Mouse (Mus musculus): ENCODE data around the gene Ube2e1. TPM values are rescaled to one million over a fixed set of nuclear protein-coding genes. Genes with fewer than 3 reads are reported as not detected.

Ube2e1 gene
- polyA plus RNA-seq, 1 experiment from 2014 or later = 50.0 TPM

DNA sequence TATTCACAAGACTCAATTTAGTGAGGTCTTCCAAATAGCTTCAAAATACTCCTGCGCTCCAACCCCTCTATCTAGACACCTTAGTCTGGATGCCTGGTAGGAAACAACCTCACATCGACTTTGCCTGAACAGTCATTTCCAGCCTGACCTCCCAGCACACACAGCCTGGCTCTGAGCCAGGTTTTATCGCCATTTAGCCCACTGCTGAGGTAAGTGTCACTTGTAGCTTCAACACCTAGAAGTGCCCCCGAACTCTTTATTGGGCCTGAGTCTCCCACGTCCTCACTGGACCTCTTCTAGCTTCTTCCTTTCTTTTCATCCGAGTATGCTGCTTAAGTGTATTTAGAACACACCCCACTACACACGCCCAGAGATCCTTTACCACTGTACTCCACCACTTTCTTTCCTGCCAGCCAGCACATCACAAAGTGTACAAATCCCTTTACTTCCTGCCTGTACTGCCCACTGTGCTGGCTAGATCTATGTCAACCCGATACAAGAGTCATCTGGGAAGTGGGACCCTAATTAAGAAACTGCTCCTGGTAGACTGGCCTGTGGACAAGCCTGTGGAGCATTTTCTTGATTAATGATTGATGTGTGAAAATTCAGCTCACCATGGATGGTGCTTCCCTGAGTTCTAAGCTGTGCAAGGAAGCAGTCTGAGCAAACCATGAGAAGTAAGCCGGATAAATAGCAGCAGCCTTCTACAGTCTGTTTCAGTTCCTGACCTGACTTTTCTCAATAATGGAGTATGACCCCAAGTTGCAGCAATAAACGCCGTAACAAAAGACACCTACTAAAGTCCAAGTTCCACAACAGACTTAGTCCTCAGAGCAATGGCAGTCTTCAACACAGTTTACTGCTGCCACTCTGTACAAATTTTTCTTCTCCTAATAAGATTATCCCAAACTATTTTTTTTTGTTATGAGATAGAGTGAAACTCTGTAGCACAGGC is 13.9 kb downstream of the Ube2e1 start:
- Histone ChIP-seq H3K4me1 (ENCODE audit: insufficient read depth) (no peaks in the 10 kb centered on the region), H3K4me2 (no peak overlapping the region), H3K9me3 (ENCODE audit: low read depth, low read length) (no peaks in the 10 kb centered on the region), H3K27ac (ENCODE audit: low read depth) (no peak overlapping the region), H3K9ac (no peak overlapping the region), H3K36me3 (ENCODE audit: insufficient read depth) (0 out of 2 replicates have a peak, but pooled peaks cover 8% of the 10 kb centered on the region), H3K27me3 (ENCODE audit: insufficient read depth, low read length) (no peaks in the 10 kb centered on the region), H3K4me3 (ENCODE audit: low read depth, low read length) (no peak overlapping the region)
- ATAC-seq (ENCODE audit: insufficient read depth) = no peak
- TF ChIP-seq CTCF (IDR thresholded peaks at IDR 0.05; ENCODE audit: low read depth) = no peak
- DNase-seq = peak; percentile 37
- WGBS = 53% methylated on average over 11 of the region's 11 CpGs

DNA sequence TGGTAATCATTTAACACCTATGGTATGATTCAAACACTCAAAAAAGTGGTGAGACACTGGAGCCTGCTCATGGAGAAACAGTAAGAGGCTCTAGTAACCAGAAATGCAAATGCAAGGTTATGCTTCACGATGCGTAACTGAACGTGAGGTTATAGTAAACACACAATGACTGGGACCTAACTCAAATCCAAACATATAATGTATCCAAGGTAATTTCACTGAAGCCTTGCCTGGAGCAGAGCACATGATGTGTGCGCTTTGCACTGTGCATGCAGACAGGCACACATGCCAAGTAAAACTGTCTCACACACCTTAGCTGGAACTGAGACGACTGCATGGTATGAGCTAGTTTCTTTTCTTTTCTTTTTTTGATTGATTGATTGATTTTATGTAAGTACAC is 27.5 kb downstream of the Ube2e1 start:
- no peak for ATAC-seq (ENCODE audit: insufficient read depth)
- DNase-seq = no peak
- Histone ChIP-seq H3K4me3 (ENCODE audit: low read depth, low read length) (no peak overlapping the region), H3K9ac (no peak overlapping the region), H3K4me1 (ENCODE audit: insufficient read depth) (no peaks in the 10 kb centered on the region), H3K27me3 (ENCODE audit: insufficient read depth, low read length) (no peaks in the 10 kb centered on the region), H3K36me3 (ENCODE audit: insufficient read depth) (no peaks in the 10 kb centered on the region; the same call in 1 of the 2 replicates), H3K9me3 (ENCODE audit: low read depth, low read length) (no peaks in the 10 kb centered on the region), H3K27ac (ENCODE audit: low read depth) (no peak overlapping the region), H3K4me2 (no peak overlapping the region)
- WGBS = 87% methylated on average over 5 of the region's 5 CpGs
- TF ChIP-seq CTCF (IDR thresholded peaks at IDR 0.05; ENCODE audit: low read depth) = no peak

DNA sequence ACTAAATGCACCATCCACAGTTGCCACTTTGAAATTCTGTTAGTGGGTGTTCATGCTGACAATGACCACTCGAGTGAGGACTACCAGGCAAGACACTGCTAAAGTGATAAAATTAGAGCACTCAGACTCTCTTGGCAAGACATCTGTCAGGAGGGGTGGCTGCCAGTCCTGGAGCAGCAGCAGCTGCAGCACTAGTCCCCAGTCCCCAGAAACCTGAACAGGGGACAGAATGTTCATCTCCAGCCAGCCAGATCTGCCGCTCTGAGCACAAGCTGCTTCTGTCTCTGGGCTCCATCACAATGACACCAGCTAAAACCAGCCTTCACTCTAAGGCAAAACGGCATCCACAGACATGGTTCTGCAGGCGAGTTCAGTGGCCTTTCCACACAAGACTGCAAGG is 28.4 kb downstream of the Ube2e1 start:
- no peak overlapping the region for H3K27ac ChIP-seq (ENCODE audit: low read depth)
- DNase-seq (no peak), ATAC-seq (ENCODE audit: insufficient read depth) (no peak)
- H3K9ac ChIP-seq = no peak overlapping the region
- TF ChIP-seq CTCF (IDR thresholded peaks at IDR 0.05; ENCODE audit: low read depth) = no peak
- H3K4me1 ChIP-seq (ENCODE audit: insufficient read depth) = no peaks in the 10 kb centered on the region
- H3K4me3 ChIP-seq (ENCODE audit: low read depth, low read length) = no peak overlapping the region
- H3K4me2 ChIP-seq = no peak overlapping the region
- no peaks in the 10 kb centered on the region; the same call in 1 of the 2 replicates for H3K36me3 ChIP-seq (ENCODE audit: insufficient read depth)
- 74% methylated on average over 4 of the region's 4 CpGs for WGBS
- H3K27me3 ChIP-seq (ENCODE audit: insufficient read depth, low read length) = no peaks in the 10 kb centered on the region
- no peaks in the 10 kb centered on the region for H3K9me3 ChIP-seq (ENCODE audit: low read depth, low read length)

DNA sequence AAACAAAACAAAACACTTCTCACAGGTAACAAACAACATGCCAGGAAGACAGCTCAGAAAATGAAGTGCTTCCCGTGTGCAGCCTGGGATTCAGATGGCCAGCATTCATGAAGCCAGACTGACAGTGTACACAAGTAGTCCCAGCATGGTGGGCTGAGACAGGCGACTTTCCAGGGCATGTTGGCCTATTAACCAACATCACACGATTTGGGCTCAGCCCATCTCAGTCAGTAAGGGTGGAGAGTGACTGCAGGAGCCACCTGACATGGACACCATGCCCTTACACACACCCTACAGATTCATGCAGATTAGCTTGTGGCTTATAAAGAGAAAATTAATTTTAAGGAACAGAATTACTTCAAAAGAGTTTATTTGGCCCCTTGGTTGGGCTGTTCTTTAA is 28.9 kb downstream of the Ube2e1 start:
- no peak for ATAC-seq (ENCODE audit: insufficient read depth)
- no peak for TF ChIP-seq CTCF (IDR thresholded peaks at IDR 0.05; ENCODE audit: low read depth)

GRCm38 (mm10) chr14:18301591-18301990 is 30.1 kb downstream of the Ube2e1 start:
- ATAC-seq (ENCODE audit: insufficient read depth) (no peak), DNase-seq (no peak)
- H3K9ac ChIP-seq = no peak overlapping the region
- H3K27me3 ChIP-seq (ENCODE audit: insufficient read depth, low read length) = no peaks in the 10 kb centered on the region
- H3K27ac ChIP-seq (ENCODE audit: low read depth) = no peak overlapping the region
- H3K9me3 ChIP-seq (ENCODE audit: low read depth, low read length) = no peaks in the 10 kb centered on the region
- 67% methylated on average over 3 of the region's 3 CpGs for WGBS
- TF ChIP-seq CTCF (IDR thresholded peaks at IDR 0.05; ENCODE audit: low read depth) = no peak
- H3K4me2 ChIP-seq = no peak overlapping the region
- H3K36me3 ChIP-seq (ENCODE audit: insufficient read depth) = no peaks in the 10 kb centered on the region; the same call in 1 of the 2 replicates
- no peaks in the 10 kb centered on the region for H3K4me1 ChIP-seq (ENCODE audit: insufficient read depth)
- no peak overlapping the region for H3K4me3 ChIP-seq (ENCODE audit: low read depth, low read length)

More for the DNA sequence above, 28.9 kb downstream of the Ube2e1 start:
- Histone ChIP-seq H3K27me3 (ENCODE audit: insufficient read depth, low read length) (no peaks in the 10 kb centered on the region), H3K9ac (no peak overlapping the region), H3K36me3 (ENCODE audit: insufficient read depth) (no peaks in the 10 kb centered on the region; the same call in 1 of the 2 replicates), H3K4me3 (ENCODE audit: low read depth, low read length) (no peak overlapping the region), H3K4me2 (no peak overlapping the region), H3K9me3 (ENCODE audit: low read depth, low read length) (no peaks in the 10 kb centered on the region), H3K4me1 (ENCODE audit: insufficient read depth) (no peaks in the 10 kb centered on the region), H3K27ac (ENCODE audit: low read depth) (no peak overlapping the region)
- 59% methylated on average over 3 of the region's 3 CpGs for WGBS
- no peak for DNase-seq

DNA sequence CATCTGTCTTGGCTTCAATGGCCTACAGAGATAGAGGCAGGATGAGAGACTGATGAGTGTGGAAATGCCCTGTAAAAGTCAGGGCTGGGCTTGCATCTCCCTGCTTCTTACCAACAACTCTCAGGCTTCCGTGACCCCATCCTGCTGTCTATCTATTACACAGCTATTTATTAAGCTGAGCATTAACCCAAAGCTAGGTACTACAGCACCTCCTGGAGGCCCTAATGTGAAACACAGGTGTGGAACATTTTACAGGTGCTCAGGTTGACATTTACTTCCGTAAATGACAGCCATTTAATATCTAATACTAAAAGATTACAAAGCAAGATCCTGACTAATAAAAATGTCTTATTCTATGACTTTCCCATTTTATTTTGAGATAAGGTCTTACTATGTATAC is 31.0 kb downstream of the Ube2e1 start:
- no peak for TF ChIP-seq CTCF (IDR thresholded peaks at IDR 0.05; ENCODE audit: low read depth)
- Histone ChIP-seq H3K27ac (ENCODE audit: low read depth) (no peak overlapping the region), H3K4me2 (no peak overlapping the region), H3K4me1 (ENCODE audit: insufficient read depth) (no peaks in the 10 kb centered on the region), H3K27me3 (ENCODE audit: insufficient read depth, low read length) (no peaks in the 10 kb centered on the region), H3K4me3 (ENCODE audit: low read depth, low read length) (no peak overlapping the region), H3K36me3 (ENCODE audit: insufficient read depth) (no peaks in the 10 kb centered on the region), H3K9me3 (ENCODE audit: low read depth, low read length) (no peaks in the 10 kb centered on the region), H3K9ac (no peak overlapping the region)
- DNase-seq = no peak
- ATAC-seq (ENCODE audit: insufficient read depth) = no peak
- 84% methylated on average over 2 of the region's 2 CpGs for WGBS

- Histone ChIP-seq H3K36me3 (ENCODE audit: insufficient read depth) (no peaks in the 10 kb centered on the region), H3K4me3 (ENCODE audit: low read depth, low read length) (no peak overlapping the region), H3K27ac (ENCODE audit: low read depth) (no peak overlapping the region), H3K9ac (no peak overlapping the region), H3K4me1 (ENCODE audit: insufficient read depth) (no peaks in the 10 kb centered on the region), H3K9me3 (ENCODE audit: low read depth, low read length) (no peaks in the 10 kb centered on the region), H3K27me3 (ENCODE audit: insufficient read depth, low read length) (no peaks in the 10 kb centered on the region), H3K4me2 (no peak overlapping the region)
- no peak for ATAC-seq (ENCODE audit: insufficient read depth)
- 89% methylated on average over 2 of the region's 2 CpGs for WGBS
- no peak for TF ChIP-seq CTCF (IDR thresholded peaks at IDR 0.05; ENCODE audit: low read depth)
- no peak for DNase-seq
These were observed 32.8 kb downstream of the Ube2e1 start for GRCm38 (mm10) chr14:18298874-18299273.
